In the genomic region with DNA sequence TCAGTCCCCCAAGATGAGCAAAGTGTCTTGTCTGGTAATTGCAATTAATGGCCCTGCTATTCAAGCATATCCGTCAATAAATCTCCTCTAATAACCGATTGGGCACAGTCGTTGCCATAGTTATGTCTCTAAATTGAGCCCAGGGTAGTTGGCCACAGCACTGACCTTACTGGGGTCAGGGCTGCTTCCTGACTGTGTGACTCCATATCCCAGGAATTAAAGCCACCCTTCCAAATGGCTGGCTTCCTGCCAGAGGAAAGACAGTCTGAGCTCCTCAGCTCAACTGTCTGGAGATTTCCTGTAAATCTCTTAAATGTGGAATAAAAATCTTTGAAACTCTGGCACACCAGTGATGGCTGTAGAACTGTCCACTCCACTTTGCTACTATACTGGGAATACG, we compare ENCODE assay signal across 14 mouse cellular contexts. TPM values are rescaled to one million over a fixed set of nuclear protein-coding genes. Genes with fewer than 3 reads are reported as not detected.
DNase-seq lines count a peak whose midpoint lies in the region; ATAC-seq and TF ChIP-seq lines count a peak whose summit lies in the region.
"Had no signal": no experiment of that assay in that cellular context is flagged by ENCODE, and none has a peak within 500 bp of the region (broad histone marks: within the 10 kb centered on the region; RNA-seq: fewer than 3 reads in every experiment).

No protein-coding gene starts in this region.

- WGBS in heart, adult 2 months = 39% methylated on average over 4 of the region's 4 CpGs
- 78% methylated on average over 4 of the region's 4 CpGs for WGBS in midbrain, embryonic 15.5 days

- no peaks in the 10 kb centered on the region for H3K4me1 ChIP-seq in heart, adult 2 months (ENCODE audit: control insufficient read depth, insufficient read depth, low read length)
- no peaks in the 10 kb centered on the region for H3K4me1 ChIP-seq in midbrain, embryonic 15.5 days
- H3K4me1 ChIP-seq: forebrain, embryonic 13.5 days; limb, embryonic 12.5 days; neural tube, embryonic 12.5 days had no signal

- no peak for TF ChIP-seq POLR2A in heart, adult 2 months (IDR thresholded peaks at IDR 0.05; ENCODE audit: insufficient read depth, low read depth, low read length)

- TF ChIP-seq EP300 in heart, adult 2 months (IDR thresholded peaks at IDR 0.05; ENCODE audit: insufficient read depth, low read depth, low read length) = no peak

- H3K9ac ChIP-seq in heart, adult 2 months (ENCODE audit: low read depth, low read length) = no peak overlapping the region
- no peak overlapping the region for H3K9ac ChIP-seq in midbrain, embryonic 15.5 days
- H3K9ac ChIP-seq: forebrain, embryonic 13.5 days; limb, embryonic 12.5 days; neural tube, embryonic 12.5 days had no signal

- H3K27me3 ChIP-seq in heart, adult 2 months (ENCODE audit: control insufficient read depth, insufficient read depth, low read length) = no peaks in the 10 kb centered on the region
- no peaks in the 10 kb centered on the region for H3K27me3 ChIP-seq in midbrain, embryonic 15.5 days (replicated peaks)
- H3K27me3 ChIP-seq: forebrain, embryonic 13.5 days; limb, embryonic 12.5 days; neural tube, embryonic 12.5 days had no signal

- DNase-seq in heart, postnatal 4 days = peak; percentile 36
- DNase-seq in heart, adult 2 months = no peak
- peak; percentile 65 for DNase-seq in adrenal gland, adult 8-10 months
- DNase-seq in kidney, adult 9 months = peak; percentile 54
- peak; percentile 45 for DNase-seq in lung, postnatal 25 days (ENCODE audit: low spot score)
- no peak for DNase-seq in left cerebral cortex, adult 9 months (ENCODE audit: low spot score in 2 of 2)
- DNase-seq in layer of hippocampus, postnatal 36 days = no peak
- DNase-seq: cerebellum, postnatal 36 days had no signal

- H3K4me2 ChIP-seq in midbrain, embryonic 15.5 days = no peak overlapping the region
- H3K4me2 ChIP-seq: forebrain, embryonic 13.5 days; limb, embryonic 12.5 days; neural tube, embryonic 12.5 days had no signal

- no peak overlapping the region for H3K27ac ChIP-seq in heart, adult 2 months
- H3K27ac ChIP-seq in midbrain, embryonic 15.5 days = no peak overlapping the region
- H3K27ac ChIP-seq: forebrain, embryonic 13.5 days; limb, embryonic 12.5 days; neural tube, embryonic 12.5 days had no signal

- H3K36me3 ChIP-seq in heart, adult 2 months (ENCODE audit: control insufficient read depth, insufficient read depth, low read length) = no peaks in the 10 kb centered on the region
- no peaks in the 10 kb centered on the region for H3K36me3 ChIP-seq in midbrain, embryonic 15.5 days (replicated peaks)
- H3K36me3 ChIP-seq: limb, embryonic 12.5 days; neural tube, embryonic 12.5 days had no signal

- no peak for ATAC-seq in midbrain, embryonic 15.5 days (replicated peaks)
- ATAC-seq: forebrain, embryonic 13.5 days; inflammation-experienced regulatory T-cells, adult 6 months; midbrain, embryonic 16.5 days had no signal

- intact Hi-C loops in heart, adult 2 months (cut with DNase I) = no loop called here

- no peaks in the 10 kb centered on the region for H3K79me2 ChIP-seq in heart, adult 2 months (replicated peaks; ENCODE audit: control insufficient read depth, insufficient read depth, low read length)

- no peak overlapping the region for H3K4me3 ChIP-seq in heart, adult 2 months
- no peak overlapping the region for H3K4me3 ChIP-seq in midbrain, embryonic 15.5 days
- H3K4me3 ChIP-seq: forebrain, embryonic 13.5 days; limb, embryonic 12.5 days; neural tube, embryonic 12.5 days had no signal

- TF ChIP-seq CTCF in heart, adult 2 months (IDR thresholded peaks at IDR 0.05) = no peak

- no peaks in the 10 kb centered on the region for H3K9me3 ChIP-seq in midbrain, embryonic 15.5 days
- H3K9me3 ChIP-seq: forebrain, embryonic 13.5 days; limb, embryonic 12.5 days; neural tube, embryonic 12.5 days had no signal

RNA-seq across cellular contexts. Expression of a gene that starts 16.7 kb away (rescaled TPM):
- 10 to 100 TPM; 23.8 to 26.0 TPM for total RNA-seq in heart, postnatal 4 days (2021)
- 10 to 100 TPM in 1 of 2 experiments, 1 to 10 TPM in 1; 9.4 to 11.2 TPM for total RNA-seq in heart, adult 2 months (2021)
- 3.7 and 5.7 TPM in 2 replicates for polyA plus RNA-seq in heart, adult 2 months (2012; rRNA removed)
- 10 to 100 TPM; 29.3 to 34.7 (median 31.4) TPM for total RNA-seq in adrenal gland, adult 8-10 months (2022)
- total RNA-seq in layer of hippocampus, postnatal 36 days (2021) = 10 to 100 TPM; 27.7 to 34.1 TPM
- polyA plus RNA-seq in midbrain, embryonic 15.5 days (2015; fragmentation: Nextera tagmentation; extraction: Ambion mirVana) = 14.7 and 16.0 TPM in 2 replicates

Comparison
In these comparisons a context has a peak if more than half of its experiments do, and no peak if none do; other contexts are left out.
1. DNase-seq: peak in heart, postnatal 4 days (single experiment), adrenal gland, adult 8-10 months (single experiment), kidney, adult 9 months (single experiment) and lung, postnatal 25 days (single experiment); none in heart, adult 2 months (0 of 2), left cerebral cortex, adult 9 months (0 of 2) and layer of hippocampus, postnatal 36 days (0 of 2).